Mouse (Mus musculus): ENCODE results near the gene Zfp444. TPM values are rescaled to one million over a fixed set of nuclear protein-coding genes. Genes with fewer than 3 reads are reported as not detected.

Zfp444 gene
- polyA plus RNA-seq, 1 experiment from 2014 or later = 77.6 TPM

- H3K4me1 ChIP-seq (ENCODE audit: control insufficient read depth, insufficient read depth, low read depth, low read length) = peaks cover 5% of the 10 kb centered on the region
- H3K9me3 ChIP-seq (ENCODE audit: control insufficient read depth, low read length) = no peaks in the 10 kb centered on the region
- no peak for ATAC-seq
- no peak overlapping the region for H3K4me3 ChIP-seq (ENCODE audit: low read length)
- no peak overlapping the region for H3K9ac ChIP-seq (ENCODE audit: low read depth, low read length)
- 0 out of 2 replicates have a peak overlapping the region, but pooled peaks have one; percentile 30 for H3K27ac ChIP-seq (ENCODE audit: low read depth, low read length)
- no peak overlapping the region for H3K4me2 ChIP-seq (ENCODE audit: low read length)
- H3K36me3 ChIP-seq (ENCODE audit: control insufficient read depth, insufficient read depth, low read length) = no peaks in the 10 kb centered on the region; the same call in 1 of the 2 replicates
- H3K27me3 ChIP-seq (replicated peaks; ENCODE audit: control insufficient read depth, insufficient read depth, low read length) = no peaks in the 10 kb centered on the region
- 76% methylated on average over 7 of the region's 7 CpGs for WGBS
Observed at GRCm38 (mm10) chr7:6146194-6146981, 25.6 kb upstream of the Zfp444 start.

DNA sequence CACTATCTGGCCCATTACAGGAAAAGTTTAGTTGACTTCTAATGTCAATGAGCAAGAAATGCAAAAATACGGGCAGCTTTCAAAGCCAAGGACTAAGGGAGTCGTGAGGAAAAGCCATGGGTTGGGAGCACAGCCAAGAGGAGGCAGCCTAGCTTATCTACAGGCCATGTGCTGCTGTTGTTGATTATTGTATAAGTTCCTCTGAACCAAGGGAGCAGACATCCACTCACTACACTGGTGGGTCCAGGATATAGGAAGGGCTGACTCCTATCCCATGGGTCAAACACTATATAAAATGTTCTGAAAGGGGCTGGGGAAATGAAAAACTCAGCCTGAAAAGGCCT is 25.1 kb upstream of the Zfp444 start:
- Histone ChIP-seq H3K9me3 (ENCODE audit: control insufficient read depth, low read length) (no peaks in the 10 kb centered on the region), H3K9ac (ENCODE audit: low read depth, low read length) (no peak overlapping the region), H3K36me3 (ENCODE audit: control insufficient read depth, insufficient read depth, low read length) (no peaks in the 10 kb centered on the region; the same call in 1 of the 2 replicates), H3K4me1 (ENCODE audit: control insufficient read depth, insufficient read depth, low read depth, low read length) (peaks cover 7% of the 10 kb centered on the region), H3K4me2 (ENCODE audit: low read length) (no peak overlapping the region), H3K4me3 (ENCODE audit: low read length) (no peak overlapping the region), H3K27ac (ENCODE audit: low read depth, low read length) (no peak overlapping the region), H3K27me3 (replicated peaks; ENCODE audit: control insufficient read depth, insufficient read depth, low read length) (no peaks in the 10 kb centered on the region)
- WGBS = 65% methylated on average over 2 of the region's 2 CpGs
- ATAC-seq = no peak

DNA sequence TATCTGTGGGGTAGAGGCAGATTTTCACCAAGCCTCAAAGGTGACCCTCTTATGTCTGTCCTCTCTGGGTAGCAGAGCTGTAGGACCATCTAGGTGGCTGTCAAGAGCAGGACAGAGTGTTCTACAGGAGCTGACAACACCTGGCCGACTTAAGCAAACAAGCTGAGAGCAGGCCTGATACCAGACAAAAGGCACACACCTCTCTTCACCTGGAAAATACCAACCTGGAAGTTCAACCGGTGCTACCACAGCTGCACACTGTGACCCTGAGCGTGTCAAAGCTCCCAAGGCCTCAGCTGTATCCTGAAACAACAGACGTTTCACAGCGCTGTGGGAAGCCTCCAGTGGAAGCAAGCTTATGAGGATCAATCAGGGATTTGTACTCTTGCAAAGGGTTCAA is 24.3 kb upstream of the Zfp444 start:
- H3K27ac ChIP-seq (ENCODE audit: low read depth, low read length) = no peak overlapping the region
- no peaks in the 10 kb centered on the region for H3K27me3 ChIP-seq (replicated peaks; ENCODE audit: control insufficient read depth, insufficient read depth, low read length)
- H3K4me1 ChIP-seq (ENCODE audit: control insufficient read depth, insufficient read depth, low read depth, low read length) = peaks cover 10% of the 10 kb centered on the region
- ATAC-seq = no peak
- no peak overlapping the region for H3K9ac ChIP-seq (ENCODE audit: low read depth, low read length)
- no peaks in the 10 kb centered on the region for H3K36me3 ChIP-seq (ENCODE audit: control insufficient read depth, insufficient read depth, low read length)
- H3K9me3 ChIP-seq (ENCODE audit: control insufficient read depth, low read length) = no peaks in the 10 kb centered on the region
- WGBS = 80% methylated on average over 5 of the region's 5 CpGs
- H3K4me3 ChIP-seq (ENCODE audit: low read length) = no peak overlapping the region
- no peak overlapping the region for H3K4me2 ChIP-seq (ENCODE audit: low read length)

GRCm38 (mm10) chr7:6151266-6151665 is 20.8 kb upstream of the Zfp444 start:
- Histone ChIP-seq H3K36me3 (ENCODE audit: control insufficient read depth, insufficient read depth, low read length) (no peaks in the 10 kb centered on the region), H3K9ac (ENCODE audit: low read depth, low read length) (no peak overlapping the region), H3K4me2 (ENCODE audit: low read length) (no peak overlapping the region), H3K9me3 (ENCODE audit: control insufficient read depth, low read length) (no peaks in the 10 kb centered on the region), H3K27me3 (replicated peaks; ENCODE audit: control insufficient read depth, insufficient read depth, low read length) (no peaks in the 10 kb centered on the region), H3K27ac (ENCODE audit: low read depth, low read length) (no peak overlapping the region), H3K4me1 (ENCODE audit: control insufficient read depth, insufficient read depth, low read depth, low read length) (peaks cover 27% of the 10 kb centered on the region), H3K4me3 (ENCODE audit: low read length) (no peak overlapping the region)
- no peak for ATAC-seq
- 87% methylated on average over 1 of the region's 1 CpGs for WGBS

- Histone ChIP-seq H3K4me1 (ENCODE audit: control insufficient read depth, insufficient read depth, low read depth, low read length) (peaks cover 33% of the 10 kb centered on the region), H3K4me3 (ENCODE audit: low read length) (no peak overlapping the region), H3K9ac (ENCODE audit: low read depth, low read length) (no peak overlapping the region), H3K27ac (ENCODE audit: low read depth, low read length) (no peak overlapping the region), H3K27me3 (replicated peaks; ENCODE audit: control insufficient read depth, insufficient read depth, low read length) (no peaks in the 10 kb centered on the region), H3K36me3 (ENCODE audit: control insufficient read depth, insufficient read depth, low read length) (no peaks in the 10 kb centered on the region), H3K9me3 (ENCODE audit: control insufficient read depth, low read length) (no peaks in the 10 kb centered on the region), H3K4me2 (ENCODE audit: low read length) (no peak overlapping the region)
- WGBS = 72% methylated on average over 3 of the region's 3 CpGs
- no peak for ATAC-seq
Observed at GRCm38 (mm10) chr7:6152036-6152435, 20.0 kb upstream of the Zfp444 start.

DNA sequence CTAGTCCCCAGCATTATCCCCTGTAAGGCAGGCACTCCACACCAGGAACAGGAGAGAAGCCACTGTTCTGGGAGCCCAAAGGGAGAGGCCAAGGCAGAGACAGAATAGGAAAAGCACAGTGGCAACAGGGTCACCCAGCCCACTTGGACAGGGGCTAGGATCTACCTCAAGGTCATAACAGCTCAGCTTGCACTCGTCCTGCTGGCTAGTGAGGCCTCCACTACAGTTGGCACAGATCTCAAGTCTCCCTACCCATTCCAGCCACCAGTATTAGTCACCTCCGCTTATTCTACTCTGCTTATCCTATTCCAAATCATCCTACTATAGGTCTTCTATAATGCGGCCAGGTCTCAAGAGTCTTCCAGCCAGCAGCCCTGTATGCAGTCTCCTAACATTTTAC is 18.9 kb upstream of the Zfp444 start:
- 92% methylated on average over 3 of the region's 3 CpGs for WGBS

DNA sequence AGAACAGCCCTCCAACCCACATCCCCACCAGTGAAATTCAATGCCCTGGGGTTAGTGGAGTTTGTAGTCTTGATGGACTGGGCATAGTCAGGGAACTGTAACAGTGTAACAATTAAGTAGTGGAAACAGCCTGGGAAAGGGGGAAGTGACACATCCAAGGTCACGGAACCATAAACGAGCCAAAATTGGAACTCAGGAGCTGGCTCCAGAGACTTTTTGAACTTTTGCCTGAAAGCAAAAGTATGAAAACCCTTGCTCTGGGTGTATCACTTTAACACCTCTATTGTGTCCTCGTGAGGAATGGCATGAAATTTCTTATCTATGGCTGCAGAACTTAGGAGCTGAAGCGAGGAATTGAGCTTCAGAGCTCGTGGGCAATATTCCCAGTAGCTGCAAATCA is 17.9 kb upstream of the Zfp444 start:
- peak overlapping the region; percentile 88; the same call in 1 of the 2 replicates for H3K9ac ChIP-seq (ENCODE audit: low read depth, low read length)
- no peak overlapping the region for H3K27ac ChIP-seq (ENCODE audit: low read depth, low read length)

More for the DNA sequence above, 18.9 kb upstream of the Zfp444 start:
- H3K4me2 ChIP-seq (ENCODE audit: low read length) = no peak overlapping the region
- H3K27me3 ChIP-seq (replicated peaks; ENCODE audit: control insufficient read depth, insufficient read depth, low read length) = no peaks in the 10 kb centered on the region
- H3K9ac ChIP-seq (ENCODE audit: low read depth, low read length) = no peak overlapping the region
- peaks cover 30% of the 10 kb centered on the region for H3K4me1 ChIP-seq (ENCODE audit: control insufficient read depth, insufficient read depth, low read depth, low read length)
- no peaks in the 10 kb centered on the region for H3K9me3 ChIP-seq (ENCODE audit: control insufficient read depth, low read length)
- H3K36me3 ChIP-seq (ENCODE audit: control insufficient read depth, insufficient read depth, low read length) = no peaks in the 10 kb centered on the region
- ATAC-seq = no peak
- no peak overlapping the region for H3K4me3 ChIP-seq (ENCODE audit: low read length)
- no peak overlapping the region for H3K27ac ChIP-seq (ENCODE audit: low read depth, low read length)

GRCm38 (mm10) chr7:6155031-6155872 is 16.8 kb upstream of the Zfp444 start:
- ATAC-seq = peak; percentile 75
- Histone ChIP-seq H3K9ac (ENCODE audit: low read depth, low read length) (peak overlapping the region; percentile 88), H3K4me3 (ENCODE audit: low read length) (peak overlapping the region; percentile 79), H3K36me3 (ENCODE audit: control insufficient read depth, insufficient read depth, low read length) (no peaks in the 10 kb centered on the region), H3K4me1 (ENCODE audit: control insufficient read depth, insufficient read depth, low read depth, low read length) (peaks cover 30% of the 10 kb centered on the region), H3K27ac (ENCODE audit: low read depth, low read length) (peak overlapping the region; percentile 98), H3K4me2 (ENCODE audit: low read length) (peak overlapping the region; percentile 95), H3K9me3 (ENCODE audit: control insufficient read depth, low read length) (no peaks in the 10 kb centered on the region), H3K27me3 (replicated peaks; ENCODE audit: control insufficient read depth, insufficient read depth, low read length) (no peaks in the 10 kb centered on the region)
- WGBS = 1% methylated on average over 66 of the region's 85 CpGs

More for the DNA sequence above, 17.9 kb upstream of the Zfp444 start:
- H3K36me3 ChIP-seq (ENCODE audit: control insufficient read depth, insufficient read depth, low read length) = no peaks in the 10 kb centered on the region
- H3K4me2 ChIP-seq (ENCODE audit: low read length) = peak overlapping the region; percentile 95
- H3K4me3 ChIP-seq (ENCODE audit: low read length) = peak overlapping the region; percentile 79; the same call in 1 of the 2 replicates
- H3K4me1 ChIP-seq (ENCODE audit: control insufficient read depth, insufficient read depth, low read depth, low read length) = peaks cover 30% of the 10 kb centered on the region
- 75% methylated on average over 5 of the region's 5 CpGs for WGBS
- no peak for ATAC-seq
- H3K27me3 ChIP-seq (replicated peaks; ENCODE audit: control insufficient read depth, insufficient read depth, low read length) = no peaks in the 10 kb centered on the region
- no peaks in the 10 kb centered on the region for H3K9me3 ChIP-seq (ENCODE audit: control insufficient read depth, low read length)

GRCm38 (mm10) chr7:6155901-6156411 is 16.1 kb upstream of the Zfp444 start, which contains the start of gene Zfp787:
Gene Zfp787, minus strand, starts transcription at chr7:6155997.
- Histone ChIP-seq H3K9ac (ENCODE audit: low read depth, low read length) (peak within 1 kb of the TSS; percentile 88), H3K36me3 (ENCODE audit: control insufficient read depth, insufficient read depth, low read length) (no peaks in the 10 kb centered on the region), H3K4me1 (ENCODE audit: control insufficient read depth, insufficient read depth, low read depth, low read length) (peaks cover 30% of the 10 kb centered on the region), H3K4me2 (ENCODE audit: low read length) (peak within 1 kb of the TSS; percentile 95), H3K27ac (ENCODE audit: low read depth, low read length) (peak within 1 kb of the TSS; percentile 98), H3K4me3 (ENCODE audit: low read length) (peak within 1 kb of the TSS; percentile 79), H3K9me3 (ENCODE audit: control insufficient read depth, low read length) (no peaks in the 10 kb centered on the region), H3K27me3 (replicated peaks; ENCODE audit: control insufficient read depth, insufficient read depth, low read length) (no peaks in the 10 kb centered on the region)
- peak; percentile 97 for ATAC-seq
- WGBS = 0% methylated on average over 49 of the region's 54 CpGs
